Mouse (Mus musculus) MEL (cell line): Measurements from ENCODE around the gene Izumo1. TPM values are rescaled to one million over a fixed set of nuclear protein-coding genes. Genes with fewer than 3 reads are reported as not detected.
A peak's percentile ranks its signal among the peaks of the same experiment; 100 is the strongest.

Experiments used
- DNase-seq: peaks from one replicate; pipeline ENCODE4 v3.0.0; 2011; ENCODE audit warnings: low read depth, low spot score
- H3K27ac ChIP-seq: 2 replicates; pipeline ENCODE4 v1.5.1; 2012; ENCODE audit warnings: low read depth, mild to moderate bottlenecking, control low read depth, low read length, moderate library complexity; ENCODE audit not compliant: control insufficient read depth
- H3K27me3 ChIP-seq, 2 experiments: fragments of 150-350 bp in 1 of 2; sonication (generic) in 1 of 2; 2 replicates each; pipeline ENCODE4 v1.6.1; 2012; ENCODE audit warnings: low read length in 2 of 2, mild to moderate bottlenecking in 2 of 2, improper control_type of control experiment in 1 of 2, moderate library complexity in 1 of 2; ENCODE audit not compliant: insufficient read depth in 2 of 2, control insufficient read depth in 1 of 2
- H3K36me3 ChIP-seq, 2 experiments: 2 replicates each; pipeline ENCODE4 v1.6.1; 2012 to 2014; ENCODE audit warnings: low read length in 2 of 2, improper control_type of control experiment in 1 of 2, inconsistent platforms in 1 of 2, mild to moderate bottlenecking in 1 of 2; ENCODE audit not compliant: insufficient read depth in 2 of 2, control insufficient read depth in 1 of 2
- H3K4me1 ChIP-seq, 2 experiments: fragments of 150-350 bp in 1 of 2; sonication (generic) in 1 of 2; 2 replicates each; pipeline ENCODE4 v1.6.1; 2012; ENCODE audit warnings: low read length in 2 of 2, improper control_type of control experiment in 1 of 2, mild to moderate bottlenecking in 1 of 2; ENCODE audit not compliant: insufficient read depth in 2 of 2, control insufficient read depth in 1 of 2
- H3K4me3 ChIP-seq, 2 experiments: fragments of 150-350 bp in 1 of 2; sonication (generic) in 1 of 2; 2 replicates each; pipeline ENCODE4 v1.5.1; 2012; ENCODE audit warnings: low read depth in 2 of 2, low read length in 2 of 2, mild to moderate bottlenecking in 2 of 2, moderate library complexity in 2 of 2, control low read depth in 1 of 2, improper control_type of control experiment in 1 of 2; ENCODE audit not compliant: control insufficient read depth in 1 of 2, insufficient read depth in 1 of 2
- H3K79me2 ChIP-seq: 2 replicates; pipeline ENCODE4 v1.6.1; 2012; ENCODE audit warnings: mild to moderate bottlenecking, low read length, moderate library complexity; ENCODE audit not compliant: control insufficient read depth, poor library complexity, insufficient read depth
- H3K9ac ChIP-seq: 2 replicates; pipeline ENCODE4 v1.6.1; 2012; ENCODE audit warnings: low read depth, mild to moderate bottlenecking, control low read depth, low read length, moderate library complexity; ENCODE audit not compliant: control insufficient read depth, poor library complexity, severe bottlenecking
- H3K9me3 ChIP-seq: fragments of 150-350 bp; sonication (generic); replicated peaks from 2 replicates; pipeline ENCODE4 v1.6.1; 2012; ENCODE audit warnings: mild to moderate bottlenecking, low read length, improper control_type of control experiment, moderate library complexity; ENCODE audit not compliant: insufficient read depth
- CHD1 ChIP-seq: IDR thresholded peaks from 2 replicates; pipeline ENCODE4 v1.6.1; 2012; ENCODE audit warnings: low read depth, mild to moderate bottlenecking, inconsistent platforms, low read length, improper control_type of control experiment
- ELF1 ChIP-seq: IDR thresholded peaks from 2 replicates; pipeline ENCODE4 v1.6.1; 2014; ENCODE audit warnings: low read depth, mild to moderate bottlenecking, inconsistent platforms, low read length, improper control_type of control experiment, moderate library complexity
- EP300 ChIP-seq, 2 experiments: IDR thresholded peaks; 2 replicates each; pipeline ENCODE4 v1.6.1; 2011; ENCODE audit warnings: improper control_type of control experiment in 2 of 2, low read length in 2 of 2, low read depth in 1 of 2, mild to moderate bottlenecking in 1 of 2
- ETS1 ChIP-seq: IDR thresholded peaks from 2 replicates; pipeline ENCODE4 v1.6.1; 2012; ENCODE audit warnings: low read depth, mild to moderate bottlenecking, inconsistent platforms, low read length, improper control_type of control experiment, moderate library complexity
- GATA1 ChIP-seq: IDR thresholded peaks from 2 replicates; pipeline ENCODE4 v1.6.1; 2011; ENCODE audit warnings: low read depth, low read length, improper control_type of control experiment
- HCFC1 ChIP-seq: IDR thresholded peaks from 2 replicates; pipeline ENCODE4 v1.6.1; 2012; ENCODE audit warnings: low read depth, mild to moderate bottlenecking, inconsistent platforms, low read length, improper control_type of control experiment, moderate library complexity
- JUND ChIP-seq: IDR thresholded peaks from 2 replicates; pipeline ENCODE4 v1.6.1; 2011; ENCODE audit warnings: low read depth, mild to moderate bottlenecking, improper control_type of control experiment, low read length
- KAT2A ChIP-seq: conservative IDR thresholded peaks from 2 replicates; pipeline ENCODE4 v1.6.1; 2012; ENCODE audit warnings: low read depth, low read length, improper control_type of control experiment, inconsistent platforms
- MAX ChIP-seq: IDR thresholded peaks from 2 replicates; pipeline ENCODE4 v1.6.1; 2011; ENCODE audit warnings: low read length, improper control_type of control experiment
- MEF2A ChIP-seq: IDR thresholded peaks from 2 replicates; pipeline ENCODE4 v1.6.1; 2014; ENCODE audit warnings: low read depth, mild to moderate bottlenecking, inconsistent platforms, low read length, improper control_type of control experiment; ENCODE audit not compliant: poor library complexity, insufficient replicate concordance, severe bottlenecking; ENCODE audit errors: extremely low read depth
- MYB ChIP-seq: IDR thresholded peaks from 2 replicates; pipeline ENCODE4 v1.6.1; 2011; ENCODE audit warnings: mild to moderate bottlenecking, low read depth, low read length, improper control_type of control experiment
- POLR2AphosphoS2 ChIP-seq: IDR thresholded peaks from 2 replicates; pipeline ENCODE4 v1.6.1; 2011; ENCODE audit warnings: low read length, improper control_type of control experiment
- POLR2AphosphoS5 ChIP-seq: IDR thresholded peaks from 2 replicates; pipeline ENCODE4 v1.6.1; 2012; ENCODE audit warnings: low read depth, borderline replicate concordance, mild to moderate bottlenecking, inconsistent platforms, low read length, moderate library complexity, mixed read lengths
- RCOR1 ChIP-seq: IDR thresholded peaks from 2 replicates; pipeline ENCODE4 v1.6.1; 2012; ENCODE audit warnings: low read depth, mild to moderate bottlenecking, inconsistent platforms, low read length, improper control_type of control experiment
- SIN3A ChIP-seq: IDR thresholded peaks from 2 replicates; pipeline ENCODE4 v1.6.1; 2012; ENCODE audit warnings: low read length, improper control_type of control experiment, inconsistent platforms
- TBP ChIP-seq: IDR thresholded peaks from 2 replicates; pipeline ENCODE4 v1.8.0; 2011; ENCODE audit warnings: low read depth, low read length, improper control_type of control experiment
- UBTF ChIP-seq: IDR thresholded peaks from 2 replicates; pipeline ENCODE4 v1.6.1; 2012; ENCODE audit warnings: low read depth, mild to moderate bottlenecking, inconsistent platforms, low read length, improper control_type of control experiment, moderate library complexity, borderline replicate concordance; ENCODE audit not compliant: insufficient read depth
- USF2 ChIP-seq, 2 experiments: IDR thresholded peaks; 2 replicates each; pipeline ENCODE4 v1.6.1; 2011 to 2012; ENCODE audit warnings: improper control_type of control experiment in 2 of 2, low read length in 2 of 2, borderline replicate concordance in 1 of 2, inconsistent platforms in 1 of 2, low read depth in 1 of 2, mild to moderate bottlenecking in 1 of 2; ENCODE audit not compliant: insufficient read depth in 1 of 2
- ZKSCAN1 ChIP-seq: IDR thresholded peaks from 2 replicates; pipeline ENCODE4 v1.6.1; 2012; ENCODE audit warnings: low read depth, mild to moderate bottlenecking, inconsistent platforms, low read length, improper control_type of control experiment, moderate library complexity
- ZNF384 ChIP-seq: IDR thresholded peaks from 2 replicates; pipeline ENCODE4 v1.6.1; 2012; ENCODE audit warnings: low read depth, mild to moderate bottlenecking, inconsistent platforms, low read length, improper control_type of control experiment
- polyA plus RNA-seq, 2 experiments: library from polyadenylated mRNA; stranded (reverse) in 1 of 2; unstranded in 1 of 2; fragments of >175 nt in 1 of 2; fragments of >200 nt in 1 of 2; gene quantifications; 2 replicates each; pipeline versions ENCODE4 v1.2.1 to v1.2.4; 2012; ENCODE audit warnings: low replicate concordance in 2 of 2, low read depth in 1 of 2; ENCODE audit not compliant: insufficient read length in 2 of 2, insufficient read depth in 1 of 2, missing spikeins in 1 of 2
- total RNA-seq: library from RNA; depleted of rRNA; stranded (reverse); fragments of 300-350 nt; gene quantifications from 2 replicates; pipeline ENCODE4 v1.2.3, GENCODE M21; 2012

Izumo1 gene
- total and polyA plus RNA-seq, 3 experiments = 0.04 TPM; not detected in 2

DNA sequence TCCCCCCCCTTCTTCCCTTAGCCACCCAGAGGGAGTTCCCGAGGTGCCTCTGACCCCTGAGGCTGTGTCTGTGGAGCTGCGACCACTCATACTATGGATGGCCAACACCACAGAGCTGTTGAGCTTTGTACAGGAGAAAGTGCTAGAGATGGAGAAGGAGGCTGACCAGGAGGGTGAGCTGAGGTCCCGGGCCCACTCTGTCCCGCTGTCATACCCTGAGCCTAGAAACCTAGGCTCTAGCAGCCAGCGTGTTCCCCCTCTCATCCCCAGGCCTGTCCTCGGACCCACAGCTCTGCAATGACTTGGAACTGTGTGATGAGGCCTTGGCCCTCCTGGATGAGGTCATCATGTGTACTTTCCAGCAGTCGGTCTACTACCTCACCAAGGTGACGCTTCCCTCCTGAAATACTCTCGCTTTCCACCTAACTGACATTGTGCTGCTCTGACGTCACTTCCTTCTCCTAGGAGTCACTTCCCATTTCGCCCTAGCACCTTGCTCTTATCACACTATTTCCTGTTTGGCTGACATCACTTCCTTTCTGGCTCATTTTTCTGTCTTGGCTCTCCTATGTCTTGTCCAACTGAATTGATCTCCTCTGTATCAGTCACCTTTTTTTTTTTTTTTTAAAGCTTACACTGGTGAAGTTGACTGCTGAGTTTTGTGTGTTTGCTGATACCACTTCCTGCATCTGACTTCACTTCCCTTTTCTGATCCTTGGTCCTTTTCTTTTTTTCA, 13.5 kb downstream of the Izumo1 start:
- no peak overlapping the region for H3K4me3 ChIP-seq
- no peak overlapping the region for H3K9ac ChIP-seq
- peaks cover 0 to 4% of the 10 kb centered on the region in 2 experiments; a peak in 1 of 4 replicates for H3K36me3 ChIP-seq
- H3K27me3 ChIP-seq = no peaks in the 10 kb centered on the region
- DNase-seq = peak; percentile 81
- no peaks in the 10 kb centered on the region for H3K9me3 ChIP-seq
- H3K79me2 ChIP-seq = no peaks in the 10 kb centered on the region
- peak overlapping the region; percentile 62 for H3K27ac ChIP-seq
- TF ChIP-seq EP300 (IDR thresholded peaks at IDR 0.05; ENCODE audit: low read depth in 1 of 2, low read length in 2 of 2) (peak; percentile 54 to 63; a peak in 2 of 4 replicates), MEF2A (no peak), UBTF (no peak), ZNF384 (peak; percentile 89), ELF1 (peak; percentile 58), TBP (0 out of 2 replicates have a peak, but pooled peaks have one; percentile 27), JUND (peak; percentile 59; the same call in 1 of the 2 replicates), RCOR1 (no peak), HCFC1 (peak; percentile 64; the same call in 1 of the 2 replicates), MYB (peak; percentile 36; the same call in 1 of the 2 replicates), ETS1 (peak; percentile 82), SIN3A (0 out of 2 replicates have a peak, but pooled peaks have one; percentile 36), GATA1 (peak; percentile 66), MAX (peak; percentile 19; the same call in 1 of the 2 replicates)
- TF ChIP-seq, all 39 proteins: peak for 11
- H3K4me1 ChIP-seq = peaks cover 0 to 10% of the 10 kb centered on the region in 2 experiments; a peak in 2 of 4 replicates

DNA sequence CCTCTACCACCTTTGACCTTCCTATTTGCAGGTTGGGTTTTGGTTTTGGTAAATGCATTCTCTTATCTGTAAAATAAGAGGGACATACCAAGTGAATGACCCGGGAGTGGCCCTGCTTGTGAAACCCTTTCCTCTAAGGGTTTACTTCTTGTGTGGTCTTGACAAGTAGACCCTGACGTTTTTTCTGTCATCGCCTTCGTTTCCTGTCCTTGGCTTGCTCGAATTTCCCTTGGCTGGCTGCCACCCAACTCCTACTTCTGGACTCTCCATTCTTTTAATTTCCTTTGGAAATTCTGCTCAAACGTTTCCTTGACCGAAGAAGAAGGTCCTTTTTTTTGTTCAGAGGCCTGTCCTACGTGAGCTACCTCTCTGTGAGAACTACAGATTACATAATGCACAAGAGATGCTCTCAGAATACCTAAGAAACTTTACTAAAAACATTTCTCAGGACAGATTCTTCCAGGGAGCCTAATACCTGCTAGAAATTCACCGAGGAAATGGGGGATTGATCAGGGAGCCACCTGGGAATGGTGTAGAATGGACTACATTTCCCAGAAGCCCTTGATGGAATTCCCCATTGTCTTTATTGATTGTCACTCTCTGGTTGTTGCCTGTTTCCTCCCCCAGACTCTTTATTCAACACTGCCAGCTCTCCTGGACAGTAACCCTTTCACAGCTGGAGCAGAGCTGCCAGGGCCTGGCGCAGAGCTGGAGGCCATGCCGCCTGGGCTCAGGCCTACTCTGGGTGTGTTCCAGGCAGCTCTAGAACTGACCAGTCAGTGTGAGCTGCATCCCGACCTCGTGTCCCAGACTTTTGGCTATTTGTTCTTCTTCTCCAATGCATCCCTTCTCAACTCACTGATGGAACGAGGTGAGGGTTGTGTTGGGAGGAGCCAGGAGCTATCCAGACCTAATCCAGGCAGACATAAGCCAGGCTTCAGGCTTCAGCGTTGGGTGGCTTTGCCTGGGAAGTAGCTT, 14.4 kb downstream of the Izumo1 start:
- Histone ChIP-seq H3K9me3 (no peaks in the 10 kb centered on the region), H3K79me2 (no peaks in the 10 kb centered on the region), H3K9ac (no peak overlapping the region)
- TF ChIP-seq UBTF (no peak), USF2 (IDR thresholded peaks at IDR 0.05; ENCODE audit: borderline replicate concordance in 1 of 2, insufficient read depth in 1 of 2, low read depth in 1 of 2, low read length in 2 of 2) (no peak), POLR2AphosphoS5 (no peak), POLR2AphosphoS2 (no peak), SIN3A (no peak), ZKSCAN1 (no peak), TBP (no peak), EP300 (IDR thresholded peaks at IDR 0.05; ENCODE audit: low read depth in 1 of 2, low read length in 2 of 2) (no peak), CHD1 (no peak), KAT2A (no peak), ETS1 (no peak)
- TF ChIP-seq, all 39 proteins: peak for 0
- no peaks in the 10 kb centered on the region for H3K27me3 ChIP-seq
- peak overlapping the region; percentile 62 for H3K27ac ChIP-seq
- DNase-seq = no peak
- H3K4me3 ChIP-seq = no peak overlapping the region
- peaks cover 0 to 10% of the 10 kb centered on the region in 2 experiments; a peak in 2 of 4 replicates for H3K4me1 ChIP-seq
- H3K36me3 ChIP-seq = peaks cover 0 to 4% of the 10 kb centered on the region in 2 experiments; a peak in 1 of 4 replicates
